Mouse (Mus musculus) frontal cortex, postnatal 14 days (tissue): ENCODE data around the gene Anxa7.
A peak's percentile ranks its signal among the peaks of the same experiment; 100 is the strongest.

Experiments
- DNase-seq, 2 experiments: peaks; one replicate each; pipeline ENCODE4 v3.0.0; 2022; ENCODE audit warnings: low spot score in 2 of 2

Gene Anxa7

GRCm38 (mm10) chr14:20479291-20480194, at the start of gene Anxa7:
TSS of gene Anxa7 (minus strand) at chr14:20480133.
- DNase-seq: peak; percentile 40 to 61

- no peak for DNase-seq
Observed at GRCm38 (mm10) chr14:20529643-20530042, 49.7 kb upstream of the Anxa7 start.

- DNase-seq: no peak
Observed at GRCm38 (mm10) chr14:20520179-20520578, 40.2 kb upstream of the Anxa7 start.

- no peak for DNase-seq
Observed at GRCm38 (mm10) chr14:20508424-20508823, 28.5 kb upstream of the Anxa7 start.

GRCm38 (mm10) chr14:20502966-20503365, 23.0 kb upstream of the Anxa7 start:
- no peak for DNase-seq

- DNase-seq: no peak
Observed at GRCm38 (mm10) chr14:20499982-20500381, 20.0 kb upstream of the Anxa7 start.

GRCm38 (mm10) chr14:20496603-20497002, 16.7 kb upstream of the Anxa7 start, which contains the start of gene Mss51:
TSS of gene Mss51 (minus strand) at chr14:20496901.
- DNase-seq: no peak

GRCm38 (mm10) chr14:20486031-20486430, 6.1 kb upstream of the Anxa7 start:
- DNase-seq: no peak

- no peak for DNase-seq
Observed at GRCm38 (mm10) chr14:20482051-20482751, 2.3 kb upstream of the Anxa7 start.

- no peak for DNase-seq
Observed at GRCm38 (mm10) chr14:20481211-20481610, 1.3 kb upstream of the Anxa7 start.

- DNase-seq: no peak
Observed at GRCm38 (mm10) chr14:20480195-20480579, 254 bp upstream of the Anxa7 start.

- DNase-seq: no peak
Observed at GRCm38 (mm10) chr14:20478801-20479200, 1.1 kb downstream of the Anxa7 start.

GRCm38 (mm10) chr14:20478385-20478784, 1.5 kb downstream of the Anxa7 start:
- DNase-seq: no peak

GRCm38 (mm10) chr14:20477261-20478025, 2.5 kb downstream of the Anxa7 start:
- DNase-seq: no peak

GRCm38 (mm10) chr14:20460216-20460615, 19.7 kb downstream of the Anxa7 start:
- DNase-seq: no peak

- no peak for DNase-seq
Observed at GRCm38 (mm10) chr14:20458378-20458777, 21.6 kb downstream of the Anxa7 start.

- no peak for DNase-seq
Observed at GRCm38 (mm10) chr14:20452929-20453328, 27.0 kb downstream of the Anxa7 start.

GRCm38 (mm10) chr14:20451765-20452331, 28.1 kb downstream of the Anxa7 start, which contains the start of gene Cfap70:
TSS of gene Cfap70 (minus strand) at chr14:20452226.
- peak; percentile 28 to 44 for DNase-seq

GRCm38 (mm10) chr14:20451302-20451701, 28.6 kb downstream of the Anxa7 start:
- no peak for DNase-seq

- DNase-seq: peak in 1 of 2 experiments; percentile 16
Observed at GRCm38 (mm10) chr14:20447209-20447608, 32.7 kb downstream of the Anxa7 start.

GRCm38 (mm10) chr14:20442252-20442651, 37.7 kb downstream of the Anxa7 start:
- DNase-seq: no peak

GRCm38 (mm10) chr14:20436976-20437375, 43.0 kb downstream of the Anxa7 start:
- no peak for DNase-seq
